Mouse (Mus musculus) urinary bladder, postnatal 25 days (tissue): ENCODE measurements at regions not wholly inside any gene's neighbourhood (a gene's known extent, or its start where the extent isn't known, plus 50 kb on each side); places are given as distances from the start of the nearest gene placed in this dataset.

ENCODE experiments used
- DNase-seq: peaks from one replicate; pipeline ENCODE4 v3.0.0; 2022; ENCODE audit warnings: low spot score

DNA sequence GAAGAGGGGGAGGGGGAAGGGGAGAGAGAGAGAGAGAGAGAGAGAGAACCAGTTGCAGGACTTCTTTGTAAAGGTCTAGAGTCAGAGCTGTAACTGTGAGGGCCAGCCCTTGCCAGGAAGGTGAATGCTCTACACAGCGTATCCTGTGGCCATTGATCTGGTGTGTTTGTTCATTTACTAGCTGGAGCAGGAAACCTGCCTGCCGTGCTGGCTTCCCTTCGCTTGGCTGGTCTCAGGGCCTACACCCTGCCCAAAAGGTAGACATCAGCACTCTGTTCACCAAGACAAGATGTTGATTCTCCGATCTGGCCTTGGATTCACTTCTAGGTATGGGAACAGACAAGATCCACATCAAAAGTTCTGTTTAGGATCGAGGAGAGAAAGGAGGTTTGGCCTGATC is 87.5 kb upstream of the Haao start:
- no peak for DNase-seq

GRCm38 (mm10) chr17:83933743-83934142 is 86.0 kb upstream of the Haao start:
- DNase-seq: no peak

GRCm38 (mm10) chr17:83930401-83930800 is 82.6 kb upstream of the Haao start:
- no peak for DNase-seq

DNA sequence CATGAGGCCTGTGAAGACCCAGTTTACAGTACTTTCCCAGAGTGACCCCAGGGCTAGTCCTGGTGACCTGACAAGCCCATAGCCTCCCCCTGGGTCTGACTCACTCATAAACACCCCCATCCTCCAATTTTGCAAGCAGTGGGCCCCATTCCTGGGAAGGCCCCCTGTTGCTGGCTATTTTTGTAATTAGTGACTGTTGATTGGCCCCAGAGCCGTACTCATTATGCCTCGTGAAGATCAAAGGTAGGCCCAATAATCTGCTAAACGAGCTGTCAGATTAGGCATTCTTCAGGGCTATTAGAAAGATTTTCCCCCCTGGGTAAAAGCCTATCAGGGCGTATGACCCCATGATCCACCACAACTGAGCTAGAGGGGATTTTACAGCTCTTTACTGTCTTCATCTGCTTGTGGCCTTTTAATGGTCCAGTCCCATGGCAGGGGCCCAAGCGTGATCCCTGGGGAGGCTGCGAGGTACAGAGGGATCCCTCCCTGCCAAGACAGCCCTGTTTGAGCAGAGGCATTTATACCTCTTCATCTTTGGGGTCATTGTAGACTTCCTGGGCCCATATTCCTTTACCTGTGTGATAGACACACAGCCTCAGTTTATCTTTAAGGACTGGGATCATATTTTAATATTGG is 80.1 kb upstream of the Haao start:
- no peak for DNase-seq

DNA sequence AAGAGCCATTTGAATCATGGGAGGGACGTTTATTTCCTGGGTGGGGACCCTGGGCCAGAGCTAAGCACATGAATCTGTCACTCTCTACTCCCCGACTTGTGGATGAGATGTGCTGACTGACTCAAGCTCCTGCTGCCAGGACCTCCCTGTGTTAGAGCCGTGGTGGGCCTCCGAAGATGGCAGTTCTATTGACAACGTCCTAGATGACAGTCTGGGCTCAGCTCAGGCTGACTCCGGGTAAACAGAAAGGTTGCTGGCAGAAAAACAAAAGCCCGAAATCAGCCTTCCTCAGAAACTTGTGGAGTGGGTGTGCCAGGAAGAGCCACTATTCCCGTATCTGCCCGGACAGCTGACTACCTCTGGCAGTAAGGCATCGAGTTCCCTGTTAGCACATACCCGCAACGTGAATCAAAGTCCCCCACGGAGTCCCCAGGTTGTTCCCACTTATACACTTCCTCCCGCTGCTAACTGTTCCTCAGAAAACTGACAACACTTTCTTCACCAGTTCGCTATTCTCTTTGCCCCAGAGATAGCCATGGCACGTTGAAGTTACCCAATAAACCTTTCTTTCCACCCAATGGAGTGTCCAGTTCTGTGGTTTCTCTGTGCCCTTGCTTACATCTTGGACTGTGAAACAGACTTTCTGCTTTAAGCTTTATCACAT is 76.6 kb upstream of the Haao start:
- DNase-seq: no peak

DNA sequence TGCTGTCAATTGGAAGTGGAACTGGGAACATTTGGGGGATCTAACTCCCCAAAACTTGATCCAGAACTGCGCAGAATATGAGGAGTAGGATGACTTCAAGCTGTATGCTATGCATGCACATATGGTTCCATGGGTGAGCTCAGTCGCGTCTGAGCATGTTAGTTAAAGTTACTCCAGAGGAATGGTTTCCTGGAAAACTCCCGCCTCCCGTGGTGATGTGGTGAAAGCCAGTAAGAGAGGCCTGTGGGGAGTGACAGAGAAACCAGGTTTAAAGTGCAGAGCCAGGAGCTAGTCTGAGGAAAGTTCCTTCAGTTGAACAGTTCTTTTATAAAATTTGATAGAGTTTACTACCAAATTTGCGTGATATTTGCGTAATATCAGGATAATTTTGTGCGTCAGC is 73.1 kb upstream of the Haao start:
- no peak for DNase-seq

- no peak for DNase-seq
These were observed 72.5 kb upstream of the Haao start for GRCm38 (mm10) chr17:83920225-83920624.

DNA sequence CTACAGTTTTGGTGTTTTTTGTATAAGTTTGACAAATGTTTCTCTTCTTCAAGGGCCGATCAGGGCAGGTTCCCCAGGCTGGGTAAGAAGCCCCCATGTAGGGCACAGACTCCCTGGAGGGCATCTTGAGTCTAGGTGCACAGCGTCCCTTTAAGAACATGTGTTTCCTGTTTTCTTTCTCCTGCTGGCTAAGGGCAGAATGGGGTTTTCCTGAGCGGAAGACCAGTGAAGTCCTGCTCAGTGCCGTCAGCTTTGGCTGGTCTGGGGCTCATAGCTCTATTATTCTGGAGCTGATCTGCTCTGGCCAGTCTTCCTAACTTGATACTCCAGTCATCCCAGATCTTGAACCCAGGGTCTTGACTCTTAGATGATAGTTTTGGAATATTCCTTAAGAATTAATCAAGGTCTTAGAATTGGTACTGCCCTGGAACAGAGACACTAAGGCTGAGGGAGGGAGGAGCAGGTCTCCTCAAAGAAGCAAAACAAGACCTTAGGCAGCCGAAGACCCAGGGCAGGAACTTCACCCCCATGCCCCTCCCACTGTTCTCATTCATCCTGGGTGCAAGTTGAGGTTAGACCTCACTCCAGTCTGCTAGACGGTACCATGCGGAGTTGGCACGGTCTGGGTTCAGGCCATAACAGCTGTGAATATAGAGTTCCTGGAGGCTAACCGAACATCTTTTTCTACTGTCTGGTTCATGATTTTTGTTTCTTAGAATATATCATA is 70.8 kb upstream of the Haao start:
- DNase-seq: no peak

GRCm38 (mm10) chr17:83917781-83918180 is 70.0 kb upstream of the Haao start:
- no peak for DNase-seq

GRCm38 (mm10) chr17:83916684-83917166 is 69.0 kb upstream of the Haao start:
- peak; percentile 45 for DNase-seq

DNA sequence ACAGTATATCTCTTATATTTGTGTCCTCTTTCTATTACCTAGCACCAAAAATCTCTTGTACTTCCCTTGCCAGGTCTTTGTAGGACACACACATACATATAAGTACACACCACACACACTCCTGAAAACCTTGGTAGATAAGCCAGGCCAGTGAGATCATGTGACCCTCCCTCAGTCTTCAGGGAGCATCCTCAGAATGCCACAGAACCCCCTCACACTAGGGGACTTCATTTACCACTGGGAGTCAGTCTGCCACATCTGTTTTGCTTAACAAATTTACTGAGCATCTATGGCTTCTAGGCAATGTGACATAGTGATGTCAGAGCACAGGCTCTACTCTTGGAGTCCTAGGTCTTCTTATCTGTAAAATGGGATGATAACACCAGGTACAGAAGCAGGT is 67.3 kb upstream of the Haao start:
- DNase-seq: no peak

DNA sequence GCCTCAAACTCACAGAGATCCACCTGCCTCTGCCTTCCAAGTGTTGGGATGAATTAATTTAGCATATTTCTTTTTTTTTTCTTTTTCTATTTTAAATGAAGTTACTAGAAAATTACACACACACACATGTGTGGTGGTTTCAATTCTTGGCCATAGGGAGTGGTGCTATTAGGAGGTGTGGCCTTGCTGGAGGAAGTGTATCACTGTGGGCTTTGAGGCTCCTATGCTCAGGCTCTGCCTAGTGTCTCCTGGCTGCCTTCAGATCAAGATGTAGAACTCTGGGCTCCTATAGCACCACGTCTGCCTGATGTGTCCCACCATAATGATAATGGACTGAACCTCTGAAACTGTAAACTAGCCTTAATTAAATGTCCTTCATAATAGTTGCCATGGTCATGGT is 66.8 kb upstream of the Haao start:
- DNase-seq: no peak

- DNase-seq: no peak
These were observed 66.1 kb upstream of the Haao start for GRCm38 (mm10) chr17:83913711-83914415.

GRCm38 (mm10) chr17:83912421-83912820 is 64.7 kb upstream of the Haao start:
- DNase-seq: no peak

- no peak for DNase-seq
These were observed 61.0 kb upstream of the Haao start for GRCm38 (mm10) chr17:83908811-83909210.

DNA sequence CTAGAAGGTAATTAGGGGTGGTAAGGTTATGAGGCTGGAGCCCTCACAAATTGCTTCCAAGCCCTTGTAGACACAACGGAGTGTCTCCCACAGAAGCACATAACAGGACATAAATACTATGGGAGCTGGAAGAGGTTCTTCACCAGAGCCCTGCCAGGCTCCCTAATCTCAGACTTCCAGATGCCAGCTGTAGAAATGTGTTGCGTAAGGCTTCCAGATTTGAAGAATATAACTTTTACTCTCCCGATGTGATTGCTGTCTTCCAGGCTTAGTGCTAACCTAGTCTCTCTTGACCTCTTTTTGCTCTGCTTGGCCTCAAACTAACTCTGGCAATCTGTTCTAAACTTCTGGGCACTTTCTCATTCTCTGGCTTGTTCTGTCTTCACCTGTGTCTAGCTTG is 59.8 kb upstream of the Haao start:
- DNase-seq: no peak

DNA sequence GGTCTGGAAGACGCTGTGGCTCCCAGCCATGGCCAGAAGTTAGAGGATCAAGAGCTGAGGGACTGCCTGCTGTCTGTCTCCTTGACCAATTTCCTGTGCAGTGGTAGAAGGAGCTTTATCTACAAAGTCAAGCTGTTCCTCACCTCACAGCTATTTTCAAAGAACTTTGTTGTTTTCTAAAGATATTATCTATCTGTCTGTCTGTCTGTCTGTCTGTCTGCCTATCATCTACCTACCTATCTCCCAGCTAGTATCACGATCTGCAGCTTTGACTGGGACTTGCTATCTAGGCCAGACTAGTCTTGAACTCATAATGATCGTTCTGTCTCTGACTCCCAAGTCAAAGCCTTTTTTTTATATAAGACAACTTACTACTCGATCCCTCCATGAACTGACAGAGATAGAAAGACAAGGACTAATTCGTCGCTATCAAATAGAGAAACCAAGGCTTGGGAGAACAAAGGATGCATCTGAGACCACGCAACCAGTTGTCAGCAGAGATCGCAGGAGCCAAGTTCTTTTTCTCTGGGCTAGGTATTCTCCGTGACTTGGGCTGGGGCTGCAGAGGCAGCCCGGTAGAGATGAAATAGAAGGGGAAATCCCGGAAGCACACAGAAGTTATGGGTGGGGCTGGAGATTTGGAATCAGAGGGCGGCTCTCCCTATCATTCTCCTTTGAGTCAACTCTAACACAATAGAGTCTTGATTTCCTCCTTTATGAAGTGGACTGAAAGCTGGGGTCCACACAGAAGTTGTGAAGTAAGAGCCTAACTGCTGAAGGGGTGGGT is 59.2 kb upstream of the Haao start:
- DNase-seq: no peak

GRCm38 (mm10) chr17:83903467-83903866 is 55.7 kb upstream of the Haao start:
- peak; percentile 74 for DNase-seq

- no peak for DNase-seq
These were observed 54.8 kb upstream of the Haao start for GRCm38 (mm10) chr17:83902523-83902922.

DNA sequence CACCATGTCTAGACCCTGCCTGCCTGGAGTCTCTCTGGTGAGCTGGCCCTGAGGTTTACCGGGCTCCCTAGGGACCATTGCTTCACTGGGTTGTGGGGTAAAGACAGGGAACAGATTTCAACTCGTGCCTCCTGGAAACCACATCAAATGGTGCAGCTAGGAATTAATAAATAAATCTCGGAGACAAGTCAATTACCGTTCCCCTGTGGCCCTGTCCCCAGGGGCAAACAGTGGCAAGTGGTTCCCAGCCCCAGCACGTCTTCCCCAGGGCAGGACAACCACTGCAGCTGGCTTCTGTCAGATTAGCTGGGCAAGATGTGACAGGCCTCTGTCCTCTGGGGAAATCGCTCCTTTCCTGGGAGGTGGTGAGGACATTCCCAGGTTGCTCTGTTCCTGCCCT is 54.3 kb upstream of the Haao start:
- no peak for DNase-seq

DNA sequence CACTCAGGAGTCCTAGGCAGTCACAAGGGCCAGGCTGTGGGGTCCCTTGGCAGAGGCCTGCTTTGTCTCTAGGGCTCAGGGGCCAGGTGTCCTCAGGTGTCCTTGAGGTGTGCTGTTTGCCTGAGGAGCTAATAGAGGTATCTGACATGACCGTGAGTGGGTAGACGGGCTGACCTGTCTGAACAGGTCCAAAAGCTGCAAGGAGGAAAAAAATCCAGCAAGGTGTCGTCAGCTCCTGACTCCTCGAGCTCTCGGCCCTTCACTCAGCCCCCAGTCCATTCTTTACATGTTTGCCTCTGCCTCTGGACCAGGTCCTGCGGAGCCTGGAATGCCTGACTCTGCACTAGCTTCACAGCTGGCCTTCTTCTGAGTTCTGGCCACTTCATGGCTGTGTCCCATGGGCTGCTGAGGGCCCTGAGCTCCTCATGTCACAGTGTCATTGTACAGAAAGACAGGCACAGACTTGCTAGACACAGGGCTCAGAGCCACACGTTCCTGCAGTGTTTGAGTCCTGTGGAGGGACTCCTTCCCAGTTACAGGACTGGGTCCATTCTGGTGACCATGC is 51.9 kb upstream of the Haao start:
- DNase-seq: no peak

GRCm38 (mm10) chr17:83898531-83898930 is 50.8 kb upstream of the Haao start:
- DNase-seq: no peak
